Mouse (Mus musculus) CH12.LX (cell line): ENCODE data around the gene Prkcd.

Experiments used
- CHD2 ChIP-seq: IDR thresholded peaks from 2 replicates; pipeline ENCODE4 v1.6.1; 2011; ENCODE audit warnings: low read length, improper control_type of control experiment
- CTCF ChIP-seq, 2 experiments: IDR thresholded peaks in 1 of 2; conservative IDR thresholded peaks in 1 of 2; 2 replicates each; pipeline ENCODE4 v1.5.1; 2011 to 2012; ENCODE audit warnings: low read depth in 2 of 2, low read length in 2 of 2, improper control_type of control experiment in 1 of 2, inconsistent platforms in 1 of 2, mild to moderate bottlenecking in 1 of 2, moderate library complexity in 1 of 2
- E2F4 ChIP-seq: IDR thresholded peaks from 2 replicates; pipeline ENCODE4 v1.6.1; 2011; ENCODE audit warnings: low read depth, low read length, improper control_type of control experiment; ENCODE audit not compliant: insufficient replicate concordance
- ETS1 ChIP-seq: conservative IDR thresholded peaks from 2 replicates; pipeline ENCODE4 v1.6.1; 2012; ENCODE audit warnings: low read depth, mild to moderate bottlenecking, inconsistent platforms, low read length, improper control_type of control experiment, moderate library complexity
- GABPA ChIP-seq: IDR thresholded peaks from 2 replicates; pipeline ENCODE4 v1.6.1; 2012; ENCODE audit warnings: low read depth, low read length, improper control_type of control experiment, inconsistent platforms; ENCODE audit not compliant: insufficient replicate concordance
- HCFC1 ChIP-seq: IDR thresholded peaks from 2 replicates; pipeline ENCODE4 v1.6.1; 2012; ENCODE audit warnings: low read depth, mild to moderate bottlenecking, inconsistent platforms, low read length, improper control_type of control experiment
- MAX ChIP-seq: IDR thresholded peaks from 2 replicates; pipeline ENCODE4 v1.6.1; 2011; ENCODE audit warnings: low read length, improper control_type of control experiment
- POLR2A ChIP-seq: IDR thresholded peaks from 2 replicates; pipeline ENCODE4 v1.6.1; 2011; ENCODE audit warnings: low read depth, mild to moderate bottlenecking, improper control_type of control experiment, low read length
- RCOR1 ChIP-seq: conservative IDR thresholded peaks from 2 replicates; pipeline ENCODE4 v1.6.1; 2012; ENCODE audit warnings: low read depth, mild to moderate bottlenecking, inconsistent platforms, low read length, improper control_type of control experiment
- ZC3H11A ChIP-seq: IDR thresholded peaks from 2 replicates; pipeline ENCODE4 v1.6.1; 2012; ENCODE audit warnings: low read depth, mild to moderate bottlenecking, inconsistent platforms, low read length, improper control_type of control experiment
- ZNF384 ChIP-seq: IDR thresholded peaks from 2 replicates; pipeline ENCODE4 v1.6.1; 2012; ENCODE audit warnings: low read depth, low read length, improper control_type of control experiment, inconsistent platforms

- TF ChIP-seq POLR2A (no peak), CTCF (conservative IDR thresholded peaks at IDR 0.05 in 1 of 2, IDR thresholded peaks at IDR 0.05 in 1 of 2; ENCODE audit: low read depth in 2 of 2, low read length in 2 of 2) (no peak), RCOR1 (no peak), CHD2 (no peak), GABPA (no peak), E2F4 (no peak), ZNF384 (no peak), MAX (no peak), ETS1 (no peak), ZC3H11A (no peak), HCFC1 (0 out of 2 replicates have a peak, but pooled peaks have one; percentile 18)
Observed at GRCm38 (mm10) chr14:30584497-30585251, 41.3 kb downstream of the Prkcd start.
